Mouse (Mus musculus) layer of hippocampus, adult 8-10 months (tissue): ENCODE measurements around the gene Zfp184. TPM values are rescaled to one million over a fixed set of nuclear protein-coding genes. Genes with fewer than 3 reads are reported as not detected.

ENCODE experiments used
- microRNA-seq, 2 experiments: library from miRNA; unstranded; fragments of <30 nt; microRNA quantifications; one replicate each; pipeline ENCODE4 v1.2.0; 2022
- total RNA-seq, 4 experiments: library from RNA; stranded (reverse); gene quantifications; 2 replicates each; pipeline ENCODE4 v1.2.4; 2022

Gene Zfp184
- total RNA-seq, 4 experiments from 2014 or later: 1.9 to 4.5 (median 2.9) TPM

Small RNAs within 50 kb of the gene (microRNA-seq; reads per million reads assigned to microRNA genes)
- 0.96 to 2.3 reads per million in 2 experiments for gene Gm44456
- 158 to 298 reads per million in 2 experiments for gene Mir1983

Other genes with a start within 250 kb of the Zfp184 start
- not detected for gene Olfr1359, start 247.0 kb upstream of the Zfp184 start, total RNA-seq
- gene Hist1h2bl, start 229.0 kb upstream of the Zfp184 start, total RNA-seq: 10 to 100 TPM; 10.8 to 28.3 (median 22.4) TPM
- gene Hist1h2ai, start 228.7 kb upstream of the Zfp184 start, total RNA-seq: 10 to 100 TPM in 2 of 4 experiments, 1 to 10 TPM in 2; 8.1 to 36.7 (median 16.0) TPM
- 10 to 100 TPM; 30.3 to 49.1 (median 42.8) TPM for gene Hist1h3h, start 227.4 kb upstream of the Zfp184 start, total RNA-seq
- 1 to 10 TPM; 2.8 to 4.8 (median 3.2) TPM for gene Hist1h2bm, start 223.1 kb upstream of the Zfp184 start, total RNA-seq
- gene Hist1h4j, start 210.0 kb upstream of the Zfp184 start, total RNA-seq: 10 to 100 TPM; 11.6 to 17.1 (median 13.7) TPM
- gene Hist1h4k, start 194.6 kb upstream of the Zfp184 start, total RNA-seq: 100 to 1,000 TPM; 228 to 277 (median 247) TPM
- gene Hist1h2ak, start 191.3 kb upstream of the Zfp184 start, total RNA-seq: 10 to 100 TPM in 2 of 4 experiments, 1 to 10 TPM in 2; 8.7 to 11.4 (median 9.8) TPM
- 1 to 10 TPM in 3 of 4 experiments, not detected in 1; 6.6 to 9.1 (median 8.4) TPM for gene Hist1h2bn, start 191.0 kb upstream of the Zfp184 start, total RNA-seq
- gene Hist1h1b, start 164.5 kb upstream of the Zfp184 start, total RNA-seq: 1 to 10 TPM; 3.8 to 6.5 (median 5.9) TPM
- 10 to 100 TPM; 32.9 to 72.6 (median 47.3) TPM for gene Hist1h3i, start 161.7 kb upstream of the Zfp184 start, total RNA-seq
- 1 to 10 TPM in 1 of 4 experiments, not detected in 3; 3.2 TPM for gene Hist1h2an, start 157.9 kb upstream of the Zfp184 start, total RNA-seq
- gene Hist1h2bp, start 157.6 kb upstream of the Zfp184 start, total RNA-seq: 10 to 100 TPM in 1 of 4 experiments, 1 to 10 TPM in 3; 3.1 to 11.6 (median 5.9) TPM
- 10 to 100 TPM; 26.8 to 44.1 (median 30.6) TPM for gene Hist1h2bq, start 134.9 kb upstream of the Zfp184 start, total RNA-seq
- gene Hist1h2ao, start 134.6 kb upstream of the Zfp184 start, total RNA-seq: 10 to 100 TPM in 3 of 4 experiments, 1 to 10 TPM in 1; 5.0 to 27.3 (median 17.8) TPM
- 100 to 1,000 TPM; 180 to 291 (median 231) TPM for gene Hist1h4m, start 133.3 kb upstream of the Zfp184 start, total RNA-seq
- gene Hist1h4n, start 112.9 kb upstream of the Zfp184 start, total RNA-seq: 10 to 100 TPM in 3 of 4 experiments, not detected in 1; 11.4 to 41.9 (median 29.6) TPM
- 10 to 100 TPM in 2 of 4 experiments, not detected in 2; 10.6 to 18.9 TPM for gene Hist1h2ap, start 111.6 kb upstream of the Zfp184 start, total RNA-seq
- gene Hist1h2br, start 111.4 kb upstream of the Zfp184 start, total RNA-seq: 10 to 100 TPM; 26.6 to 44.1 (median 30.3) TPM
- not detected for gene Pom121l2, start 36.1 kb downstream of the Zfp184 start, total RNA-seq
- gene Prss16, start 64.6 kb downstream of the Zfp184 start, total RNA-seq: under 1 TPM; 0.29 to 0.84 (median 0.56) TPM
- gene Hist1h2ah, start 90.5 kb downstream of the Zfp184 start, total RNA-seq: 10 to 100 TPM in 3 of 4 experiments, 1 to 10 TPM in 1; 6.5 to 26.2 (median 15.2) TPM
- gene Hist1h2bk, start 90.8 kb downstream of the Zfp184 start, total RNA-seq: 10 to 100 TPM; 10.4 to 18.1 (median 16.5) TPM
- gene Hist1h4i, start 96.3 kb downstream of the Zfp184 start, total RNA-seq: 10 to 100 TPM; 55.1 to 70.7 (median 60.0) TPM
- 10 to 100 TPM in 2 of 4 experiments, 1 to 10 TPM in 2; 8.2 to 12.2 (median 10.1) TPM for gene Hist1h2ag, start 97.8 kb downstream of the Zfp184 start, total RNA-seq
- gene Hist1h2bj, start 98.1 kb downstream of the Zfp184 start, total RNA-seq: 10 to 100 TPM; 10.8 to 15.9 (median 12.1) TPM
- gene Vmn1r188, start 139.3 kb downstream of the Zfp184 start, total RNA-seq: not detected
- gene Vmn1r189, start 160.7 kb downstream of the Zfp184 start, total RNA-seq: not detected
- gene Vmn1r191, start 238.9 kb downstream of the Zfp184 start, total RNA-seq: not detected
- not detected for gene Vmn1r192, start 246.0 kb downstream of the Zfp184 start, total RNA-seq